Mouse (Mus musculus) liver, embryonic 11.5 days (tissue): Measurements from ENCODE around the gene Hepacam. TPM values are rescaled to one million over a fixed set of nuclear protein-coding genes. Genes with fewer than 3 reads are reported as not detected.

Experiments used
- ATAC-seq: fragments of 200-750 bp; cut with Nextera tagmentation; replicated peaks from 2 replicates; pipeline ENCODE4 v1.8.0; 2017; ENCODE audit warnings: moderate number of reproducible peaks, mild to moderate bottlenecking, moderate TSS enrichment, moderate library complexity; ENCODE audit not compliant: low FRiP score
- DNase-seq: peaks from one replicate; pipeline ENCODE4 v3.0.0-alpha.2; 2017; ENCODE audit warnings: low spot score
- H3K27ac ChIP-seq: fragments of 300-500 bp; sonication (generic); 2 replicates; pipeline ENCODE4 v1.5.1; 2014; ENCODE audit warnings: mild to moderate bottlenecking, low read depth, low read length, control low read depth
- H3K27me3 ChIP-seq: fragments of 300-500 bp; sonication (generic); replicated peaks from 2 replicates; pipeline ENCODE4 v1.6.1; 2014; ENCODE audit warnings: low read length, mixed read lengths; ENCODE audit not compliant: control insufficient read depth, insufficient read depth
- H3K36me3 ChIP-seq: fragments of 300-500 bp; sonication (generic); 2 replicates; pipeline ENCODE4 v1.6.1; 2014; ENCODE audit warnings: mild to moderate bottlenecking, low read length, moderate library complexity, mixed read lengths; ENCODE audit not compliant: control insufficient read depth, insufficient read depth
- H3K4me1 ChIP-seq: fragments of 300-500 bp; sonication (generic); replicated peaks from 2 replicates; pipeline ENCODE4 v1.6.1; 2014; ENCODE audit warnings: low read length, mixed read lengths; ENCODE audit not compliant: control insufficient read depth, insufficient read depth
- H3K4me2 ChIP-seq: fragments of 300-500 bp; sonication (generic); 2 replicates; pipeline ENCODE4 v1.6.1; 2014; ENCODE audit warnings: mild to moderate bottlenecking, control low read depth, moderate library complexity
- H3K4me3 ChIP-seq: fragments of 300-500 bp; sonication (generic); 2 replicates; pipeline ENCODE4 v1.5.1; 2014; ENCODE audit warnings: low read depth, low read length, control low read depth
- H3K9ac ChIP-seq: fragments of 300-500 bp; sonication (generic); 2 replicates; pipeline ENCODE4 v1.6.1; 2014; ENCODE audit warnings: low read depth, low read length, control low read depth
- H3K9me3 ChIP-seq: fragments of 300-500 bp; sonication (generic); 2 replicates; pipeline ENCODE4 v1.6.1; 2016; ENCODE audit warnings: low read length, inconsistent platforms, mixed read lengths; ENCODE audit not compliant: control insufficient read depth
- WGBS: fragments of 180-500 bp; shearing (Covaris S2); extraction: QIAGEN DNeasy Blood & Tissue Kit; methylation state at CpG from one replicate; pipeline ENCODE4 v1.1.7; 2014; 5-methylcytosine and 5-hydroxymethylcytosine counted together
- polyA plus RNA-seq: library from polyadenylated mRNA; unstranded; fragments of >200 nt; fragmentation: Nextera tagmentation; extraction: Ambion mirVana; gene quantifications from 2 replicates; pipeline ENCODE4 v1.2.1, GENCODE M21; 2014

The Hepacam gene
- polyA plus RNA-seq, 1 experiment from 2014 or later, result not detected

DNA sequence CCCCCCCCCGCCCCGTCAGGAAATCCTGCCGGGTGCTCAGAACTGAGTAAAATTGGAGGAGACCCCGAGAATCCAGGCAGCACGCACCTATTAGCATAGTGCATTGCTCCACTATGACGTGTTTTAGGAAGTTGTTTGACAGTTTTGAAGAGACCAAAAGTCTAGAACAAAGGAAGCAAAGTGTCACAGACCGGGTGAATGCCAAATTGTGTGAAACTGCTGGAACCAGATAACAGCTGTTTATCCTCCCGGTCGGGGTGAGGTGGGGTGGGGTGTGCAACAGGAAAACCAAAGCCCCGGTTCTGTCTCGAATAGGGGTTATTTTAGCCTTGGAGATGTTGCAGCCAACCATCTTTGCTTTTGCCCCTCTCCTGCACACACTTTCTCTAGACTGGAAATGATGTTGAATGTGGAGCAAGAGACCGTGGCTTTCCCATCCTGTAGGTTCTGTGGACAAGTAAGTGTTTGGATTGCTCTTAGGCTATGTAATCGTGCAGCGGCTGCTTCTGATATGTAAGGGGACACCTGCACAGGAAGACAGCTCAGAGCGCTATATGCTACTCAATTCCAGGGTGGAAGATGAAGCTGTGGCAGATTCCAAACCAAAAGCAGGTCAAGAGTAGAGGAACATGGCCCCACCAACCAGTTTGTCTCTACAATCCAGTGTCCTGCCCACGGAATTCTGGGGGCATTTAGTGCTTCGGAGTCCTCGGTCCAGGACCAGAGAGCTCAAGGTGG lies 66.8 kb downstream of the Hepacam start:
- DNase-seq (no peak), ATAC-seq (no peak)
- H3K4me1 ChIP-seq, result no peaks in the 10 kb centered on the region
- peak overlapping the region; percentile 38 for H3K4me2 ChIP-seq
- 2% methylated on average over 18 of the region's 18 CpGs for WGBS
- no peak overlapping the region for H3K9ac ChIP-seq
- H3K27ac ChIP-seq, result no peak overlapping the region
- H3K27me3 ChIP-seq, result peaks cover 75% of the 10 kb centered on the region
- H3K36me3 ChIP-seq, result no peaks in the 10 kb centered on the region
- no peaks in the 10 kb centered on the region for H3K9me3 ChIP-seq
- H3K4me3 ChIP-seq, result no peak overlapping the region

GRCm38 (mm10) chr9:37434932-37435331 lies 67.8 kb downstream of the Hepacam start:
- H3K9ac ChIP-seq, result no peak overlapping the region
- no peak overlapping the region for H3K27ac ChIP-seq
- no peaks in the 10 kb centered on the region for H3K36me3 ChIP-seq
- no peak for DNase-seq
- H3K4me3 ChIP-seq, result no peak overlapping the region
- no peak overlapping the region for H3K4me2 ChIP-seq
- H3K9me3 ChIP-seq, result no peaks in the 10 kb centered on the region
- WGBS, result 4% methylated on average over 14 of the region's 14 CpGs
- H3K27me3 ChIP-seq, result peaks cover 66% of the 10 kb centered on the region
- H3K4me1 ChIP-seq, result no peaks in the 10 kb centered on the region
- no peak for ATAC-seq

- Histone ChIP-seq H3K4me1 (no peaks in the 10 kb centered on the region), H3K9ac (no peak overlapping the region), H3K27me3 (peaks cover 59% of the 10 kb centered on the region), H3K36me3 (no peaks in the 10 kb centered on the region), H3K27ac (no peak overlapping the region), H3K9me3 (no peaks in the 10 kb centered on the region), H3K4me2 (no peak overlapping the region), H3K4me3 (no peak overlapping the region)
- 9% methylated on average over 4 of the region's 4 CpGs for WGBS
- ATAC-seq (no peak), DNase-seq (no peak)
Observed at GRCm38 (mm10) chr9:37435616-37436015, 68.5 kb downstream of the Hepacam start.

Other genes with a start within 250 kb of the Hepacam start
- gene Pknox2, start 219.9 kb upstream of the Hepacam start, polyA plus RNA-seq, result 2.9 TPM in 2 replicates
- gene Tmem218, start 159.1 kb upstream of the Hepacam start, polyA plus RNA-seq, result 5.8 and 6.7 TPM in 2 replicates
- gene Slc37a2, start 111.6 kb upstream of the Hepacam start, polyA plus RNA-seq, result 1.7 and 2.0 TPM in 2 replicates
- 6.4 and 6.6 TPM in 2 replicates for gene Ccdc15, start 18.9 kb upstream of the Hepacam start, polyA plus RNA-seq
- 7.6 and 8.5 TPM in 2 replicates for gene Robo4, start 34.5 kb downstream of the Hepacam start, polyA plus RNA-seq
- 0.18 and 0.32 TPM in 2 replicates for gene Robo3, start 65.9 kb downstream of the Hepacam start, polyA plus RNA-seq
- gene Msantd2, start 122.0 kb downstream of the Hepacam start, polyA plus RNA-seq, result 13.2 and 17.7 TPM in 2 replicates
- 34.9 and 36.6 TPM in 2 replicates for gene Esam, start 160.7 kb downstream of the Hepacam start, polyA plus RNA-seq
- gene Vsig2, start 171.9 kb downstream of the Hepacam start, polyA plus RNA-seq, result 0.66 and 1.5 TPM in 2 replicates
- gene Nrgn, start 185.6 kb downstream of the Hepacam start, polyA plus RNA-seq, result 20.8 and 23.6 TPM in 2 replicates
- 8.0 and 8.6 TPM in 2 replicates for gene Siae, start 188.3 kb downstream of the Hepacam start, polyA plus RNA-seq
- gene Spa17, start 246.4 kb downstream of the Hepacam start, polyA plus RNA-seq, result 3.9 and 4.9 TPM in 2 replicates